Mouse (Mus musculus) adrenal gland, adult 10 weeks (tissue): ENCODE results near the gene Klrc2. TPM values are rescaled to one million over a fixed set of nuclear protein-coding genes. Genes with fewer than 3 reads are reported as not detected.

Experiments
- polyA plus RNA-seq: library from polyadenylated mRNA; stranded (reverse); fragments of 350-450 nt; fragmentation: Illumina TruSeq; extraction: RNeasy Lipid Tissue Mini Kit (QIAGEN cat#74804); gene quantifications from one replicate; pipeline ENCODE4 v1.2.3, GENCODE M21; 2014; ENCODE audit warnings: low read depth, low replicate concordance

Gene Klrc2
- polyA plus RNA-seq, result 0.82 TPM

GRCm38 (mm10) chr6:129660589-129660988 is at the start of gene Klrc2:
Klrc2 (minus strand) TSS chr6:129660689.

GRCm38 (mm10) chr6:129678873-129679272 is 18.4 kb upstream of the Klrc2 start, which contains the start of gene Klrc1:
Klrc1 (minus strand) TSS chr6:129678973.

GRCm38 (mm10) chr6:129643237-129643636 is 17.3 kb downstream of the Klrc2 start, which contains the start of gene Klrc3:
Klrc3 (minus strand) TSS chr6:129643337.

GRCm38 (mm10) chr6:129623735-129624134 is 36.8 kb downstream of the Klrc2 start, which contains the start of gene Klrk1:
Klrk1 (minus strand) TSS chr6:129623864.

Other genes with a start within 250 kb of the Klrc2 start
- gene Clec1a, start 208.7 kb downstream of the Klrc2 start, polyA plus RNA-seq, result 16.1 TPM
- gene Olr1, start 153.5 kb downstream of the Klrc2 start, polyA plus RNA-seq, result 0.41 TPM
- gene Tmem52b, start 148.1 kb downstream of the Klrc2 start, polyA plus RNA-seq, result not detected
- 79.3 TPM for gene Gabarapl1, start 127.5 kb downstream of the Klrc2 start, polyA plus RNA-seq
- gene Klre1, start 82.8 kb downstream of the Klrc2 start, polyA plus RNA-seq, result 0.52 TPM
- 3.4 TPM for gene Klrd1, start 68.9 kb downstream of the Klrc2 start, polyA plus RNA-seq
- gene Klrk1, start 36.8 kb downstream of the Klrc2 start, polyA plus RNA-seq, result 2.4 TPM
- gene Klrc3, start 17.4 kb downstream of the Klrc2 start, polyA plus RNA-seq, result not detected
- 1.6 TPM for gene Klrc1, start 18.3 kb upstream of the Klrc2 start, polyA plus RNA-seq
- gene Klri1, start 56.4 kb upstream of the Klrc2 start, polyA plus RNA-seq, result not detected
- 0.35 TPM for gene Klri2, start 79.8 kb upstream of the Klrc2 start, polyA plus RNA-seq
- not detected for gene Gm156, start 123.6 kb upstream of the Klrc2 start, polyA plus RNA-seq
- not detected for gene Gm17631, start 202.0 kb upstream of the Klrc2 start, polyA plus RNA-seq
- not detected for gene Klra17, start 216.0 kb upstream of the Klrc2 start, polyA plus RNA-seq